Mouse (Mus musculus) liver, postnatal 0 days (tissue): ENCODE results near the gene Syde2. TPM values are rescaled to one million over a fixed set of nuclear protein-coding genes. Genes with fewer than 3 reads are reported as not detected.

Experiments used
- ATAC-seq: fragments of 200-750 bp; cut with Nextera tagmentation; 2 replicates; pipeline ENCODE4 v1.8.0; 2017; ENCODE audit warnings: mild to moderate bottlenecking, moderate library complexity
- DNase-seq: peaks from one replicate; pipeline ENCODE4 v3.0.0-alpha.2; 2016
- H3K27ac ChIP-seq: fragments of 300-500 bp; sonication (generic); 2 replicates; pipeline ENCODE4 v1.5.1; 2014; ENCODE audit warnings: antibody characterized with exemption, moderate library complexity, mild to moderate bottlenecking, low read depth
- H3K27me3 ChIP-seq: fragments of 300-500 bp; sonication (generic); 2 replicates; pipeline ENCODE4 v1.6.1; 2014; ENCODE audit warnings: low read length, control low read depth, mixed read lengths; ENCODE audit not compliant: insufficient read depth
- H3K36me3 ChIP-seq: fragments of 300-500 bp; sonication (generic); replicated peaks from 2 replicates; pipeline ENCODE4 v1.6.1; 2014; ENCODE audit warnings: mild to moderate bottlenecking, control low read depth, low read length, moderate library complexity, mixed read lengths; ENCODE audit not compliant: insufficient read depth
- H3K4me1 ChIP-seq: fragments of 300-500 bp; sonication (generic); 2 replicates; pipeline ENCODE4 v1.6.1; 2014; ENCODE audit warnings: antibody characterized with exemption, mild to moderate bottlenecking, control low read depth; ENCODE audit not compliant: insufficient read depth
- H3K4me2 ChIP-seq: fragments of 300-500 bp; sonication (generic); 2 replicates; pipeline ENCODE4 v1.6.1; 2014; ENCODE audit warnings: low read depth, mild to moderate bottlenecking, low read length, moderate library complexity, mixed read lengths
- H3K4me3 ChIP-seq: fragments of 300-500 bp; sonication (generic); 2 replicates; pipeline ENCODE4 v1.5.1; 2014; ENCODE audit warnings: low read depth, low read length
- H3K9ac ChIP-seq: fragments of 300-500 bp; sonication (generic); replicated peaks from 2 replicates; pipeline ENCODE4 v1.6.1; 2014; ENCODE audit warnings: mild to moderate bottlenecking, moderate library complexity
- H3K9me3 ChIP-seq: fragments of 300-500 bp; sonication (generic); 2 replicates; pipeline ENCODE4 v1.6.1; 2016; ENCODE audit warnings: mild to moderate bottlenecking, control low read depth, low read length, mixed read lengths
- CTCF ChIP-seq: sonication (generic); IDR thresholded peaks from 2 replicates; pipeline ENCODE4 v1.5.1; 2016; ENCODE audit warnings: antibody characterized with exemption, low read depth
- EP300 ChIP-seq: IDR thresholded peaks from 2 replicates; pipeline ENCODE4 v1.6.1; 2016; ENCODE audit warnings: antibody characterized with exemption, low read depth, mild to moderate bottlenecking
- WGBS: fragments of 180-500 bp; shearing (Covaris S2); extraction: QIAGEN DNeasy Blood & Tissue Kit; methylation state at CpG from one replicate; pipeline ENCODE4 v1.1.7; 2014; ENCODE audit not compliant: insufficient replicate concordance; 5-methylcytosine and 5-hydroxymethylcytosine counted together
- polyA plus RNA-seq: library from polyadenylated mRNA; unstranded; fragments of >200 nt; fragmentation: Nextera tagmentation; extraction: Ambion mirVana; gene quantifications from 2 replicates; pipeline ENCODE4 v1.2.1, GENCODE M21; 2015

The Syde2 gene
- polyA plus RNA-seq, 1 experiment from 2014 or later: 0.47 TPM

DNA sequence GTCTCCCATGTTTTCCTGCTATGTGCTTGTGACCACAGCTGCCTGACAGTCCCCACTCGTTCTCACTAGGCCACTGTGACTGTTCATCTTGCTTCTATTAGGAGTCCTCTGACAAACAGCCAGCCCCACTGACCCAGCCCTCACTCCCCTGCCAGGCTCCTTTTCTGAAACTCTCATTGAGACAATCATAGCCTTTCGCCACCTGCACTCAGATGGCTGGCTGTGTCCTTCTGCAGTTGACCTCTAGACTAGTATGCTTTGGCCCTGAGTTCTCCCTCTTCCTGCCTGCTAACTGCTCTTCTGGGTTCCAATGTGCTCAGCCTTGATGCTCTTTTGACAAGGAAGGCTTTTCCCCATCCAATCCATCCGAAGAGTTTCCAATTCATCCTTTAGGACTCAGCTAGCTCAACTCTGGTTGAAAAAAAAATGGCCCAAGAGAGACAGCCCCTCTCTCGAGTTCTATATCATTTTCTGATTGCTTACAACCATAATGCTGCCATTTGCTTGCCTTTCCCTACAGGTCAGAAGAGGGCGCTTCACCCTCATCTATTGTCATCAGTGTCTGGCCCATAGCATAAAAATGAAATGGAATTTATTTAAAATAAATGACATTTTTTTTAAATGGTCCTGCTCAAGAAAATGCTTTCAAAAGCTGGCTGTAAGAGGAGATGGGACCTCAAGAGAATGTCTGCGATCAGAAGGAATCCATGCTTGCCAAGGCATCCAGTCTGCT, 65.6 kb downstream of the Syde2 start:
- DNase-seq: no peak
- Histone ChIP-seq H3K9me3 (no peaks in the 10 kb centered on the region), H3K36me3 (no peaks in the 10 kb centered on the region), H3K4me2 (no peak overlapping the region), H3K4me3 (no peak overlapping the region), H3K4me1 (no peaks in the 10 kb centered on the region), H3K9ac (no peak overlapping the region), H3K27me3 (no peaks in the 10 kb centered on the region), H3K27ac (no peak overlapping the region)
- ATAC-seq: no peak
- 58% methylated on average over 6 of the region's 6 CpGs for WGBS
- TF ChIP-seq CTCF: 0 out of 2 replicates have a peak, but pooled peaks have one; percentile 24
- no peak for TF ChIP-seq EP300

DNA sequence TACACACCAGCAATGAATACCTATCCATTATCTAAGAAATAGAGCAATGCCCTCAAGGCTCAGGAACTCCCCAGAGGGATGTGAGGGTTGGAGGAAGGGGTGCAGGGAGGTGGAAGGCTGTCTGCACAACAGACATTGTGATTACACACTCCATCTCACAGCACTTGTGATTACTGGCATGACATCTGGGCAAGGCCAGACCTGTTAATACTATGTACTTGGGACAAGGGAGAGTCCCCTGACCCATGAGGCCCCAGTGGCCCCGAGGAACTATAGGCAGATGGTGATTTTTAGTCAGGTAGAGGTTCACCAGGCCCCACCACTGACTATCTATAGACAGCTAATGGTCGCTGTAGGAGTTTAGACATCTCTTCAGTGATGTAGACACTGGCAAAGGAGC, 66.2 kb downstream of the Syde2 start:
- ATAC-seq (no peak), DNase-seq (no peak)
- no peaks in the 10 kb centered on the region for H3K9me3 ChIP-seq
- no peak overlapping the region for H3K4me2 ChIP-seq
- H3K4me1 ChIP-seq: no peaks in the 10 kb centered on the region
- 79% methylated on average over 2 of the region's 2 CpGs for WGBS
- no peak overlapping the region for H3K4me3 ChIP-seq
- no peaks in the 10 kb centered on the region for H3K27me3 ChIP-seq
- H3K9ac ChIP-seq: no peak overlapping the region
- H3K36me3 ChIP-seq: no peaks in the 10 kb centered on the region
- TF ChIP-seq EP300 (no peak), CTCF (no peak)
- H3K27ac ChIP-seq: no peak overlapping the region

DNA sequence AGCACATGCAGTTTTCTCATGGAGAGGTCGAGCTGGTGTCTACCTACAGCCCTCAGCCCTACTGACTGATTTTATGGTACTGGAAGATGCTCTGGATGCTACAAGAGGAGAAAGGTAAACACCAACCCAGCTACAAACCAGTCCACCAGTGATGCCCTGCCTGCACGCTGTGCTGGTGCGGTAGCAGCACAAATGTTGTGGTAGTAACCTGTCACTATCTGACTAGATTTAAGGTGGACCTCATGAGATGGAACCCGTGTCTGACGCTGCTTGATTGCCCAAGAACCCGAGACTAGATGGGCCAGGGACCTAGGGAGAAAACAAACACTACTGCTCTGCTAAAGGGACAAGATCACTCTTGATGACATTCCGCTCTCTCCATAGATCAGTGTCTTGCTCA, 69.5 kb downstream of the Syde2 start:
- Histone ChIP-seq H3K27ac (no peak overlapping the region), H3K27me3 (no peaks in the 10 kb centered on the region), H3K4me1 (no peaks in the 10 kb centered on the region), H3K4me2 (no peak overlapping the region), H3K9ac (no peak overlapping the region), H3K4me3 (no peak overlapping the region), H3K36me3 (no peaks in the 10 kb centered on the region), H3K9me3 (no peaks in the 10 kb centered on the region)
- no peak for TF ChIP-seq EP300
- no peak for ATAC-seq
- 65% methylated on average over 7 of the region's 7 CpGs for WGBS
- DNase-seq: no peak

DNA sequence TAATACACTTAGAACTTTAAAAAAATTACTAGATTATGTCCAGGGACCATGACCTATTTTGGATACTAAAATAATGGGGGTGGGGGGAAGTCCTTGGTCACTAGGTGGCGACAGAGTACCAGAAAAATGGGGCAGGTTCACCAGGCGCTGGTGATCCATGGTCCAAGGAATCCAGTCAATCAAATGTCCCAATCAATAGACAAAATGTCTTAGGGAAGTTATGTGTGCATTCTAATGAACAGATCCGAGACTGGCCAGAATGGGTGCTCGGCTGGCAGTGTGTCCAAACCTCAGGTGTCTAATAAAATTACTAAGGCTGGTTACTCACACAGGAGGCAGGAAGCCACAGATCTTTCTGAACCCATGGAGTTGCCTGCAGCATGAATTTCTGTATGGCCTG, 70.6 kb downstream of the Syde2 start:
- Histone ChIP-seq H3K27ac (no peak overlapping the region), H3K4me1 (no peaks in the 10 kb centered on the region), H3K9ac (no peak overlapping the region), H3K36me3 (no peaks in the 10 kb centered on the region), H3K4me3 (no peak overlapping the region), H3K4me2 (no peak overlapping the region), H3K27me3 (no peaks in the 10 kb centered on the region), H3K9me3 (no peaks in the 10 kb centered on the region)
- no peak for TF ChIP-seq EP300
- peak; percentile 77 for TF ChIP-seq CTCF
- ATAC-seq: peak; percentile 40; the same call in 1 of the 2 replicates
- DNase-seq: peak; percentile 61
- 15% methylated on average over 4 of the region's 4 CpGs for WGBS

DNA sequence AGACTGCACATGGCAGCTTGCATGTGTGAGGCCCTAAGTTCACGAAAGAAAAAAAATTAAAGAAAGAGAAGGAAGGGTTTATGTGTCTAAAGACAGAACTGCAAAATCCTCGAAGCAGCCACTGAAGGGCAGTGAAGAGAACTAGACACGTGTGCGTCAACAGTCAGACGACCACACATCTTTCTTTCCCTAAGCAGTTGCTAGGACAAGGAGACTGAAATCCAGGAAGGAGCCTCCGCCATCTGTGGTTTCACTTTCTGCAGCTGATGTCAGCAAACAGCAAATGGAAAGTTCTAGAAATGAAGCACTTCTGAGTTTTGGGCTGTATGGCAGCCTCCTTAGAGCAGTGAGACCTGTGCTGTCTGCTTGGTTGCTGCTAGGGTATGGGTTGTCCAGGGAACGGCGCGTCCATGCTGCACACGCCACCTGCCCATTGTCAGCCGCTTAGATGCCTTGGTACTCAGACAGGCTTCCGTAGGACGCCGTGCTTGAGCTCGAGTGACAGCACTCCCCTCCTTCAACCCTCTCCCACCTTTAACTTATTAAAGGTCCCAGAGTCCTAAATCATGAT, 71.8 kb downstream of the Syde2 start:
- Histone ChIP-seq H3K4me1 (no peaks in the 10 kb centered on the region), H3K36me3 (no peaks in the 10 kb centered on the region), H3K27me3 (no peaks in the 10 kb centered on the region), H3K9me3 (no peaks in the 10 kb centered on the region), H3K4me3 (no peak overlapping the region), H3K27ac (no peak overlapping the region), H3K9ac (no peak overlapping the region), H3K4me2 (no peak overlapping the region)
- no peak for TF ChIP-seq CTCF
- no peak for TF ChIP-seq EP300
- WGBS: 73% methylated on average over 15 of the region's 15 CpGs
- no peak for ATAC-seq
- no peak for DNase-seq

DNA sequence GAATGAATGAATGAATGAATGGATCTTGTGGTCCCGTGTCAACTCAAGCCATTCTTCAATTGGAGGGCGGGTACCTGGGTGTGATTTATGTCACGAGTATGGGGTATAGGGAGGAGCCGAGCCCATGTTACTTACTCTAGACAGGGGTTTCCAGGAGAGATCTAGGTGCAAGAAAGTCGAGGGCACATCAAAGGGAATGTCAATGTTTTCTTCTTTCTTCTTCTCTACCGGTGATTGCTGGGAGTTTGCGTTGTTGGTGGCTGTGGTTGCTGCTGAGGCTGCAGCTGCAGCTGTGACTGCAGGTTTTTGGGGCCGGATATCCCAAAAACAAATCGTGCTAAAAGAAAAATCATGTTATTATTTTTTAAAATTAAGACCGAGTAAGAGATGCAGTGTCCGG, 75.5 kb downstream of the Syde2 start:
- no peak for TF ChIP-seq CTCF
- no peak for TF ChIP-seq EP300
- Histone ChIP-seq H3K9me3 (no peaks in the 10 kb centered on the region), H3K4me2 (no peak overlapping the region), H3K4me1 (no peaks in the 10 kb centered on the region), H3K4me3 (no peak overlapping the region), H3K36me3 (no peaks in the 10 kb centered on the region), H3K27ac (no peak overlapping the region), H3K9ac (no peak overlapping the region), H3K27me3 (no peaks in the 10 kb centered on the region)
- WGBS: 78% methylated on average over 11 of the region's 11 CpGs
- DNase-seq (no peak), ATAC-seq (no peak)
